Mouse (Mus musculus) limb, embryonic 11.5 days (tissue): Measurements from ENCODE around the gene Oprl1. TPM values are rescaled to one million over a fixed set of nuclear protein-coding genes. Genes with fewer than 3 reads are reported as not detected.

Experiments
- ATAC-seq: fragments of 200-750 bp; cut with Nextera tagmentation; 2 replicates; pipeline ENCODE4 v1.8.0; 2017; ENCODE audit warnings: low read depth; ENCODE audit not compliant: insufficient number of reproducible peaks, low FRiP score, low TSS enrichment
- DNase-seq: peaks from one replicate; pipeline ENCODE4 v3.0.0-alpha.2; 2015; ENCODE audit warnings: low spot score
- H3K27ac ChIP-seq: fragments of 300-500 bp; sonication (generic); replicated peaks from 2 replicates; pipeline ENCODE4 v1.5.1; 2014; ENCODE audit warnings: low read depth, mild to moderate bottlenecking, low read length
- H3K27me3 ChIP-seq: fragments of 300-500 bp; sonication (generic); 2 replicates; pipeline ENCODE4 v1.6.1; 2014; ENCODE audit warnings: mild to moderate bottlenecking, low read length, mixed read lengths; ENCODE audit not compliant: control insufficient read depth, insufficient read depth
- H3K36me3 ChIP-seq: fragments of 300-500 bp; sonication (generic); 2 replicates; pipeline ENCODE4 v1.6.1; 2014; ENCODE audit warnings: mild to moderate bottlenecking, low read length, moderate library complexity, mixed read lengths; ENCODE audit not compliant: control insufficient read depth, insufficient read depth
- H3K4me1 ChIP-seq: fragments of 300-500 bp; sonication (generic); 2 replicates; pipeline ENCODE4 v1.6.1; 2014; ENCODE audit warnings: low read length, mixed read lengths; ENCODE audit not compliant: control insufficient read depth, insufficient read depth
- H3K4me2 ChIP-seq: fragments of 300-500 bp; sonication (generic); 2 replicates; pipeline ENCODE4 v1.6.1; 2014; ENCODE audit warnings: low read depth, mild to moderate bottlenecking, moderate library complexity; ENCODE audit not compliant: severe bottlenecking
- H3K4me3 ChIP-seq: fragments of 300-500 bp; sonication (generic); 2 replicates; pipeline ENCODE4 v1.5.1; 2014; ENCODE audit warnings: low read depth, low read length
- H3K9ac ChIP-seq: fragments of 300-500 bp; sonication (generic); 2 replicates; pipeline ENCODE4 v1.6.1; 2014; ENCODE audit warnings: mild to moderate bottlenecking, low read length
- H3K9me3 ChIP-seq: fragments of 300-500 bp; sonication (generic); 2 replicates; pipeline ENCODE4 v1.6.1; 2016; ENCODE audit warnings: low read length; ENCODE audit not compliant: control insufficient read depth
- WGBS: fragments of 180-500 bp; shearing (Covaris S2); extraction: QIAGEN DNeasy Blood & Tissue Kit; methylation state at CpG from one replicate; pipeline ENCODE4 v1.1.7; 2014; 5-methylcytosine and 5-hydroxymethylcytosine counted together
- polyA plus RNA-seq: library from polyadenylated mRNA; unstranded; fragments of >200 nt; fragmentation: Nextera tagmentation; extraction: Ambion mirVana; gene quantifications from 2 replicates; pipeline ENCODE4 v1.2.1, GENCODE M21; 2014

Gene Oprl1
- polyA plus RNA-seq, 1 experiment from 2014 or later, result 0.69 TPM

GRCm38 (mm10) chr2:181676424-181676823, 38.4 kb upstream of the Oprl1 start:
- H3K27ac ChIP-seq, result no peak overlapping the region

GRCm38 (mm10) chr2:181677096-181677754, 37.6 kb upstream of the Oprl1 start:
- DNase-seq (no peak), ATAC-seq (no peak)
- H3K4me1 ChIP-seq, result peaks cover 32% of the 10 kb centered on the region
- H3K27ac ChIP-seq, result 0 out of 2 replicates have a peak overlapping the region, but pooled peaks have one; percentile 12
- no peak overlapping the region for H3K4me2 ChIP-seq
- H3K9ac ChIP-seq, result no peak overlapping the region
- H3K36me3 ChIP-seq, result no peaks in the 10 kb centered on the region
- no peak overlapping the region for H3K4me3 ChIP-seq
- peaks cover 16% of the 10 kb centered on the region for H3K27me3 ChIP-seq
- 66% methylated on average over 5 of the region's 5 CpGs for WGBS
- H3K9me3 ChIP-seq, result no peaks in the 10 kb centered on the region

More at GRCm38 (mm10) chr2:181676424-181676823, 38.4 kb upstream of the Oprl1 start:
- peaks cover 32% of the 10 kb centered on the region for H3K4me1 ChIP-seq
- no peaks in the 10 kb centered on the region for H3K36me3 ChIP-seq
- H3K27me3 ChIP-seq, result peaks cover 24% of the 10 kb centered on the region
- no peak overlapping the region for H3K4me3 ChIP-seq
- WGBS, result 73% methylated on average over 2 of the region's 2 CpGs
- ATAC-seq (no peak), DNase-seq (no peak)
- H3K9ac ChIP-seq, result no peak overlapping the region
- H3K4me2 ChIP-seq, result no peak overlapping the region
- H3K9me3 ChIP-seq, result no peaks in the 10 kb centered on the region

GRCm38 (mm10) chr2:181677755-181678098, 37.1 kb upstream of the Oprl1 start:
- no peak overlapping the region for H3K4me2 ChIP-seq
- ATAC-seq (no peak), DNase-seq (no peak)
- 58% methylated on average over 3 of the region's 3 CpGs for WGBS
- no peak overlapping the region for H3K4me3 ChIP-seq
- 0 out of 2 replicates have a peak overlapping the region, but pooled peaks have one; percentile 12 for H3K27ac ChIP-seq
- peaks cover 11% of the 10 kb centered on the region for H3K27me3 ChIP-seq
- no peaks in the 10 kb centered on the region for H3K36me3 ChIP-seq
- H3K4me1 ChIP-seq, result peaks cover 32% of the 10 kb centered on the region
- no peak overlapping the region for H3K9ac ChIP-seq
- no peaks in the 10 kb centered on the region for H3K9me3 ChIP-seq

- Histone ChIP-seq H3K9me3 (no peaks in the 10 kb centered on the region), H3K4me3 (no peak overlapping the region), H3K36me3 (no peaks in the 10 kb centered on the region), H3K4me2 (no peak overlapping the region; the same call in 1 of the 2 replicates), H3K4me1 (peaks cover 28% of the 10 kb centered on the region), H3K9ac (no peak overlapping the region), H3K27ac (no peak overlapping the region), H3K27me3 (peaks cover 4% of the 10 kb centered on the region)
- ATAC-seq (peak; percentile 52; the same call in 1 of the 2 replicates), DNase-seq (peak; percentile 79)
- WGBS, result 42% methylated on average over 1 of the region's 1 CpGs
Observed at GRCm38 (mm10) chr2:181678780-181679179, 36.0 kb upstream of the Oprl1 start.

- Histone ChIP-seq H3K4me1 (peaks cover 21% of the 10 kb centered on the region), H3K36me3 (no peaks in the 10 kb centered on the region), H3K4me3 (peak within 1 kb of the TSS; percentile 69), H3K4me2 (peak within 1 kb of the TSS; percentile 88), H3K9ac (peak within 1 kb of the TSS; percentile 90), H3K27ac (peak within 1 kb of the TSS; percentile 10; the same call in 1 of the 2 replicates), H3K27me3 (no peaks in the 10 kb centered on the region), H3K9me3 (no peaks in the 10 kb centered on the region)
- ATAC-seq (peak; percentile 56; the same call in 1 of the 2 replicates), DNase-seq (peak; percentile 85)
- 0% methylated on average over 68 of the region's 69 CpGs for WGBS
Observed at GRCm38 (mm10) chr2:181679951-181680715, 34.7 kb upstream of the Oprl1 start, which contains the start of gene Tcea2. Tcea2 (plus strand) TSS chr2:181680310.

GRCm38 (mm10) chr2:181680716-181681117, 34.1 kb upstream of the Oprl1 start:
- Histone ChIP-seq H3K27ac (no peak overlapping the region), H3K9ac (peak overlapping the region; percentile 90), H3K4me3 (peak overlapping the region; percentile 69), H3K27me3 (no peaks in the 10 kb centered on the region), H3K36me3 (no peaks in the 10 kb centered on the region), H3K4me1 (peaks cover 15% of the 10 kb centered on the region), H3K4me2 (peak overlapping the region; percentile 88), H3K9me3 (no peaks in the 10 kb centered on the region)
- WGBS, result 21% methylated on average over 7 of the region's 7 CpGs
- ATAC-seq (no peak), DNase-seq (no peak)

- no peaks in the 10 kb centered on the region; the same call in 1 of the 2 replicates for H3K36me3 ChIP-seq
- 94% methylated on average over 1 of the region's 1 CpGs for WGBS
- DNase-seq (no peak), ATAC-seq (no peak)
- peaks cover 13% of the 10 kb centered on the region for H3K4me1 ChIP-seq
- no peak overlapping the region for H3K27ac ChIP-seq
- no peak overlapping the region for H3K9ac ChIP-seq
- H3K4me3 ChIP-seq, result no peak overlapping the region
- no peak overlapping the region for H3K4me2 ChIP-seq
- no peaks in the 10 kb centered on the region for H3K27me3 ChIP-seq
- no peaks in the 10 kb centered on the region for H3K9me3 ChIP-seq
Observed at GRCm38 (mm10) chr2:181681978-181682377, 32.8 kb upstream of the Oprl1 start.

- Histone ChIP-seq H3K36me3 (no peaks in the 10 kb centered on the region; the same call in 1 of the 2 replicates), H3K27me3 (no peaks in the 10 kb centered on the region), H3K4me1 (peaks cover 9% of the 10 kb centered on the region), H3K4me3 (no peak overlapping the region), H3K9ac (no peak overlapping the region), H3K27ac (no peak overlapping the region), H3K4me2 (no peak overlapping the region), H3K9me3 (no peaks in the 10 kb centered on the region)
- no peak for DNase-seq
- WGBS, result 68% methylated on average over 4 of the region's 4 CpGs
- no peak for ATAC-seq
Observed at GRCm38 (mm10) chr2:181683381-181683780, 31.4 kb upstream of the Oprl1 start.
